Mouse (Mus musculus): Measurements from ENCODE around the gene Pimreg. TPM values are rescaled to one million over a fixed set of nuclear protein-coding genes. Genes with fewer than 3 reads are reported as not detected.

Pimreg gene
- polyA plus RNA-seq, 1 experiment from 2014 or later, result 43.2 TPM

DNA sequence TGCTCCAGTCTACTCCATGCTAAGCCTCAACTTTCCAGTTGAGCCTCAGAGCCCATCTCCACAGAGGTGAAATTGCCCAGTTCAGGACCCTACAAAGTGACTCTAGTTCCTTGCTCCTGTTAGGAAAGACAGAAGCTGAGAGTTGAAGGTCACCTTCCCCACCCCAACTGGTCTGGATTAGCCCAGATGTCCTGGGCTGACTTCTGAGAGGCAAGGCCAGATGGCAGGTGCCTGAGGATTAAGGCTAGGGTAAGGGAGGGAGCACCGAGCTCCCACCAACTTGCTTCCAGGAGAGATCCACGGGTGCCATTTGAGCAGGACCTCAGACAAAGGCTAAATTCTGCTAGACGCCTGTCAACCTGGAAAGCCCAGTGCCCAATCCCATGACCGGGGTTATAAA is 9.7 kb upstream of the Pimreg start:
- no peak for ATAC-seq
- 56% methylated on average over 4 of the region's 4 CpGs for WGBS (ENCODE audit: insufficient replicate concordance)

DNA sequence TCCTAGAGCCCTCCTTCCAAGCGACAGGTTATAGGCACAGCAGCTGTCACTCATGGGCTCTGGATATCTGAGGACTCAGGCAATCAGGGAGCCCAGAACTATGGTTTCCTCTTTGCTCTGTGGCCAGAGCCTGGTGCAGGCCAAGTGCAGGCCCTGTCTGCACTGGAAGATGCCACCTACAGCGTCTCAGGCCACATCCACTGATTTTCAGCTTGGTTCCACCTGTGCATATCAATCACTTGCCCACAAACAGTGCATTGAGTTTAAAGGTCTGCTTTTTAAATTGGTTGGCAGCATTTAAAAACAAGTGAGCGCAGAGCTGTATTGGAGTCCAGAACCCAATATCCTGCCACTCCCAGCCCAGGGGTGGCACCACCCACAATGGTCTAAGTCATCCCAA is 9.2 kb upstream of the Pimreg start:
- no peak overlapping the region for H3K4me3 ChIP-seq
- H3K9me3 ChIP-seq (replicated peaks), result no peaks in the 10 kb centered on the region
- no peak overlapping the region for H3K4me2 ChIP-seq
- H3K27me3 ChIP-seq (replicated peaks), result peaks cover 39% of the 10 kb centered on the region
- H3K36me3 ChIP-seq, result no peaks in the 10 kb centered on the region
- no peak for ATAC-seq
- 57% methylated on average over 3 of the region's 3 CpGs for WGBS (ENCODE audit: insufficient replicate concordance)
- H3K4me1 ChIP-seq, result peaks cover 5% of the 10 kb centered on the region; the same call in 1 of the 2 replicates
- no peak overlapping the region for H3K27ac ChIP-seq
- no peak overlapping the region for H3K9ac ChIP-seq

More for the DNA sequence above, 9.7 kb upstream of the Pimreg start:
- Histone ChIP-seq H3K9ac (no peak overlapping the region), H3K36me3 (no peaks in the 10 kb centered on the region), H3K4me2 (no peak overlapping the region), H3K27ac (no peak overlapping the region), H3K27me3 (replicated peaks) (peaks cover 34% of the 10 kb centered on the region), H3K4me1 (peaks cover 5% of the 10 kb centered on the region; the same call in 1 of the 2 replicates), H3K4me3 (no peak overlapping the region), H3K9me3 (replicated peaks) (no peaks in the 10 kb centered on the region)

DNA sequence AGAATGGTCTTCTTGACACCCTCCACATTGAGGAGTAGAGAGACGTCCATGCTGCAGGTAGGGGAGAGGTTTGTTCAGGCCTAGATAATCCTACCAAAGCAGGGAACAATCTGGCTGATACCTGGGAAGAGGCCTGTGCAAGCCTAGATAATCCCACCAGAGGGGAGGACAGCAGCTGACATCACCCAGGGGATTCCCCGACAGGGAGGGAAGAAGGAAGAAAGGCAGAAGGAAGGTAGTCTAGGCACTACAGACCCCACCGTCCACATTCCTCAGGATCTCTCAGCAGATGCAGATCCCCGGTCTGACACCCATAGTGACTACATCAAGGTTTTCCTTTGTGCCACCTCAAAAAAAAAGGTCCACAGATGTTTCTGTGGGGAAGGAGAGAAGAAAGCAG is 4.4 kb upstream of the Pimreg start, which contains the start of gene Aipl1:
Aipl1 (minus strand) TSS at position 101 of the 400 bp plus-strand sequence.
- Histone ChIP-seq H3K9ac (no peak within 1 kb of the TSS), H3K27ac (no peak within 1 kb of the TSS), H3K4me1 (peaks cover 24% of the 10 kb centered on the region), H3K4me2 (no peak within 1 kb of the TSS), H3K9me3 (replicated peaks) (no peaks in the 10 kb centered on the region), H3K36me3 (no peaks in the 10 kb centered on the region), H3K4me3 (no peak within 1 kb of the TSS), H3K27me3 (replicated peaks) (peaks cover 34% of the 10 kb centered on the region)
- 35% methylated on average over 4 of the region's 4 CpGs for WGBS (ENCODE audit: insufficient replicate concordance)
- no peak for ATAC-seq

DNA sequence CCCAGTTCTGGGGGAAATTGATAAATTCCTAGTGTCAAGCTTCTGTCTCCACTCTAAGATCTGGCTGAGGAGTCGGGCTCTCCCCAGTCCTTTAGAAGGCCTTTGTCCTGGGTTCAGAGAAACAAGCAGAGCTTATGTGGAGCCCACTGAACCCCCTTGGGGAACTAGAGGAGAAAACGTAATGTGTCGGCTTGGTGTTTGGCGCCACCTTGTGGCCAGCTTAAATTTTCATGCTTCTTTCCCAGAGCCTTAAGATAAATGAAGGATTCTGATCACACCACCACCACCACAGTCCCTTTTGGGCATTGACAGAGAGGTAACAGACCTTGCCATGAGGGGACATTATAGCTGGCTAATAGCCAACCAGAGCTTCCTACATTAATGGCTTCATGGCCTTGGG is 3.8 kb upstream of the Pimreg start:
- H3K9ac ChIP-seq, result no peak overlapping the region
- H3K27ac ChIP-seq, result no peak overlapping the region
- peaks cover 28% of the 10 kb centered on the region for H3K4me1 ChIP-seq
- H3K27me3 ChIP-seq (replicated peaks), result peaks cover 34% of the 10 kb centered on the region
- no peaks in the 10 kb centered on the region for H3K36me3 ChIP-seq
- 3% methylated on average over 4 of the region's 4 CpGs for whole genome bisulfite sequencing (ENCODE audit: insufficient replicate concordance)
- ATAC-seq, result no peak
- no peak overlapping the region for H3K4me2 ChIP-seq
- H3K4me3 ChIP-seq, result no peak overlapping the region
- no peaks in the 10 kb centered on the region for H3K9me3 ChIP-seq (replicated peaks)

DNA sequence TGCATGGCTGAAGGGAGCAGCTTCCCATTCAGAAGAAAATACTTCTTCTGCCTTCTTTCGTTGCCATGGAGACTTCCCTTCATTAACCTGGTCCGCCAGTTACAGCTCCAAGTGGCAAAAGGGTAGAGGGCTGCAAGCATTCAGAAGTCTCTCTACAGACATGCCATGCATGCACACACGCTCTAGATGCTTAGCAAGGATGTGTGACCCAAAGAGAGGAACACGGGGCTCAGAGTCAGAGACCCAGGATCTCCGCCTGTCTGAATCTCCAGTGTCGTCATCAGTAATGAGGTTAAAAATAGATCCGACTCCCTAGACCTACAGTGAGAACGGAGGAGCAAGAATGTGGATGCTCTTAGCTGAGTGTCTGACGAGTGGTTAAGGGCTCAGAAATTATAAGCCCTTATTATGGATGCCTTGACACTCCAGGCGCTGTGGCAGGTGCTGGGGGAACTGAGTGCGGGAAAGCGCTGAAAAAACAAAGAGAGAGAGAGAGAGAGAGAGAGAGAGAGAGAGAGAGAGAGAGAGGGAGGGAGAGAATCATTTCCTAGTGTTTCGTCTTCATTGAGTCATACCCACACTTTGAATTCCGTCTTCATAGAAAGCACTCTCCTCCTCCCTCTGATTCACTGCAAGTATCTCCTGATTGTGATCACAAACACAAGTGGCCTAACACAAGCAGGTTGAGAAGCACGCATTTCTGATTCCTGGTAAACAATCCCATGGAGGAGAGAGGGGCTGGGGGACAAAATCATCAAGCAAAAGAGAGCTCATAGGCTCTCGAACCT is 2.0 kb upstream of the Pimreg start:
- no peak overlapping the region for H3K4me3 ChIP-seq
- 53% methylated on average over 16 of the region's 16 CpGs for WGBS (ENCODE audit: insufficient replicate concordance)
- H3K27ac ChIP-seq, result no peak overlapping the region
- no peak for ATAC-seq
- peaks cover 34% of the 10 kb centered on the region for H3K27me3 ChIP-seq (replicated peaks)
- peaks cover 36% of the 10 kb centered on the region for H3K4me1 ChIP-seq
- H3K36me3 ChIP-seq, result no peaks in the 10 kb centered on the region
- H3K9ac ChIP-seq, result no peak overlapping the region
- H3K9me3 ChIP-seq (replicated peaks), result no peaks in the 10 kb centered on the region
- H3K4me2 ChIP-seq, result no peak overlapping the region

DNA sequence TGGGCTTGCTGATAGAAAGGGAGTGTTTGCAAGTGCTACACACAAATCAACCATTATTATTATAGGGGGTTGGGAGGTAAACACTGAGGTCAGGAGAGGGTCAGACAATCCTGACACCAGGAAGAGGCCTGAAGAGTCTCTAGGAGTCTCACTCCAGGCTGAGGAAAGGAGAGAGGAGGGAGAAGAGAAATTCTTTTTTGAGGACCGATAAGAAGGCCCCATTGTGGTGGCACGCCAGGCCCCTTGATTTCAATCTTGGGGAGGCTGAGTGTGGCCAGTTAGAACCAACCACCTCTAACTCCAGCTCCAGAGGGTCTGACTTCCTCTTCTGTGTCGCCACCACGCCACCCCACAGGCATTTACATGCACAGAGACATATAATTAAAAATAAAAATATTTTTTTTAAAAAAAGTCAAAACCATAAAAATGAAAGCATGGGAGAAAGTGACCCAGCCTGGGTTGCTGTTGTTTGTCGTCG is 503 bp upstream of the Pimreg start:
- ATAC-seq, result no peak
- H3K9ac ChIP-seq, result peak overlapping the region; percentile 57; the same call in 1 of the 2 replicates
- peaks cover 14% of the 10 kb centered on the region; the same call in 1 of the 2 replicates for H3K36me3 ChIP-seq
- H3K27me3 ChIP-seq (replicated peaks), result peaks cover 31% of the 10 kb centered on the region
- H3K4me2 ChIP-seq, result peak overlapping the region; percentile 85
- H3K4me3 ChIP-seq, result peak overlapping the region; percentile 65
- 3% methylated on average over 6 of the region's 6 CpGs for WGBS (ENCODE audit: insufficient replicate concordance)
- H3K27ac ChIP-seq, result peak overlapping the region; percentile 74
- H3K4me1 ChIP-seq, result peaks cover 31% of the 10 kb centered on the region
- no peaks in the 10 kb centered on the region for H3K9me3 ChIP-seq (replicated peaks)

DNA sequence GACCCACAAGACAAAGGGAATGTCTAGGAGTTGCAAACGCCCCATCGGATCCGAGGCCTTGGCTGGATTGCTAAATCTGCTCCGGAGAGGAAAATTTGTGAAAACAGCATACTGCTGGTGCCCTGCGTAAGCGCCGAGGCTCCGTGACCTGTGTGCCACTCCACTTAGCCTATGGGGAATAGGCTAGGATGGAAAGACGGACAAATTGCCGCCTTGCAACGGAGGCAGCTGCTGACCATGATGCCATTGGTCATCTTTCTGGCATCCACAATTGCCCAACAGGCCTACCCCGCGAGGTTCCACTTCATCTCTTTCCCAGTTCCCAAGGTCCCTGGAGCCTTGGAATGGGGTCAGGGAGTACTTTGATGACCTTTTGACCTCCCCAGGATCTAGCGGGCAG is 799 bp downstream of the Pimreg start:
- Histone ChIP-seq H3K27ac (no peak overlapping the region), H3K9me3 (replicated peaks) (no peaks in the 10 kb centered on the region)
- WGBS (ENCODE audit: insufficient replicate concordance), result 3% methylated on average over 14 of the region's 14 CpGs

DNA sequence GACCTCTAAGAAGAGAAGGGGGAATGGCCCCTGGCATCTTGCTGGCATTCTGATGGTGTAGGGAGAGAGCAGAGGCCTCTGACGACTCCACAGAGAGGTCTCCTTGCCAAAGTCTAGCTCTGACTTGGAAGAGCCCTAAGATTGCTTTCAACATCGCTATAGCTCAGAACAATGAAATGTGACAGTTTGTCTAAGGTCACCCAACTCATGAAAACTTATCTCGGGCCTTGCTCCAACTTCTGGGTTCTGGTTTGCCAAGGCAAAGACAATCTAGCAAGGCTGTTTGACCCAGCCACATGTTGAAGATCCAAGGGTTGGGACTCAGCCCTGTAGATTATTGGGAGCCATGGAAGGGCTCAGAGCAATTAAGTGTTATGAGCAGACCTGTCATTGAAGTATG is 2.4 kb downstream of the Pimreg start:
- no peak overlapping the region for H3K4me2 ChIP-seq
- no peak for ATAC-seq

More for the DNA sequence above, 799 bp downstream of the Pimreg start:
- H3K4me2 ChIP-seq, result peak overlapping the region; percentile 85
- no peak for ATAC-seq
- H3K9ac ChIP-seq, result peak overlapping the region; percentile 55
- H3K27me3 ChIP-seq (replicated peaks), result peaks cover 18% of the 10 kb centered on the region
- H3K36me3 ChIP-seq, result peaks cover 17% of the 10 kb centered on the region; the same call in 1 of the 2 replicates
- peak overlapping the region; percentile 65 for H3K4me3 ChIP-seq
- H3K4me1 ChIP-seq, result peaks cover 37% of the 10 kb centered on the region

DNA sequence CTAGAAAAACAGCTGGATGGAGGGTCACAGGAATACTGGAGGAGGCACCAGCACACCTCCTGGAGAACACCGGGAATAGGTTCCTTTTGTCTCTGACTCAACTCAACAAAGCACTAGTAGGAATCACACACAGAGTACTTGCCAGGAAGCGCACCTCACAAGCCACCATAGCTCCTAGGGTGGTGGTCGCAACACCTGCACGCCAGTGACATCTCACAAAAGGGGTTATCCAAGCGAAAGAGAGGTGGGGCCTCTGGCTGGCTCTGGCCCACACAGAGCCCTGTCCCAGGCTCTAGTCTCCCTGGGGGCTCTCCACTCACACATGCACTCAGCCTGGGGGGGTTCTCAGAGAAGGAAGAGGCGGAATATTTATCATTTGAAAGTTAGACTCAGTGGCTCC is 6.9 kb downstream of the Pimreg start:
- ATAC-seq, result no peak
- no peak overlapping the region for H3K9ac ChIP-seq
- 52% methylated on average over 6 of the region's 6 CpGs for WGBS (ENCODE audit: insufficient replicate concordance)

More for the DNA sequence above, 2.4 kb downstream of the Pimreg start:
- H3K27me3 ChIP-seq (replicated peaks), result peaks cover 12% of the 10 kb centered on the region
- 58% methylated on average over 3 of the region's 3 CpGs for WGBS (ENCODE audit: insufficient replicate concordance)
- H3K36me3 ChIP-seq, result peaks cover 17% of the 10 kb centered on the region; the same call in 1 of the 2 replicates
- no peak overlapping the region for H3K4me3 ChIP-seq
- no peaks in the 10 kb centered on the region for H3K9me3 ChIP-seq (replicated peaks)
- H3K9ac ChIP-seq, result no peak overlapping the region
- H3K27ac ChIP-seq, result no peak overlapping the region
- peaks cover 37% of the 10 kb centered on the region for H3K4me1 ChIP-seq

DNA sequence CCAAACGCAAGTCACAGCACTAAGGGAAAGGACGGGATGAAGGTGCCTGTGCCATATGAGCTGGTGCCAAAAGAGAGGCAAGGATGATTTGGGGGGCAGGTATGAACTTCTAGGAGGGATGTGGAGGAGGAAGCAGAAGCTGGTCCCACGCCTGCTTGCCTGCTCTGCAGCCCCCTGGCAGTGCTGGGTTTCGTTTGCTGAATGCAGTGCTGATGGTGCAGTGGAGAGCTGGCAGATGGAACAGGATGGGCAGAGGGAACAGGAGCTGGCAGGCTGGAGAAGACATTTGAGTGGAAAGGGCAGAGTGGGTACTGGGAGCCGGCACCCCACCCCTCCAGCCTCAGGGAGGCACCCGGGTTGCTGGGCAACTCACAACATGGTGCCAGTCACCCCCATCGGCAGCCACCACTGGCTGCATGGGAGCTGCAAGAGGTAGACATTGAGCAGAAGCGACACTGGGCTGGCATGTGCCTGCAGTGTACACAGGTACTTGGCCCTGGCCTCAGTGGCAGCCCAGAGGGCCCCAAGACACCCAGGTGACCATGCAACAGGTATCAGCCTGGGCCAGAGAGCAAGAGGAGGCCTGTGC is 7.4 kb downstream of the Pimreg start:
- H3K9ac ChIP-seq, result no peak overlapping the region
- H3K4me1 ChIP-seq, result 0 out of 2 replicates have a peak, but pooled peaks cover 6% of the 10 kb centered on the region
- H3K4me3 ChIP-seq, result no peak overlapping the region
- H3K4me2 ChIP-seq, result no peak overlapping the region
- H3K27ac ChIP-seq, result no peak overlapping the region
- H3K36me3 ChIP-seq, result peaks cover 17% of the 10 kb centered on the region; the same call in 1 of the 2 replicates
- WGBS (ENCODE audit: insufficient replicate concordance), result 58% methylated on average over 8 of the region's 8 CpGs
- ATAC-seq, result no peak
- peaks cover 52% of the 10 kb centered on the region for H3K27me3 ChIP-seq (replicated peaks)
- no peaks in the 10 kb centered on the region for H3K9me3 ChIP-seq (replicated peaks)

More for the DNA sequence above, 6.9 kb downstream of the Pimreg start:
- Histone ChIP-seq H3K27me3 (replicated peaks) (peaks cover 49% of the 10 kb centered on the region), H3K27ac (no peak overlapping the region), H3K4me2 (no peak overlapping the region), H3K36me3 (peaks cover 17% of the 10 kb centered on the region; the same call in 1 of the 2 replicates), H3K9me3 (replicated peaks) (no peaks in the 10 kb centered on the region), H3K4me3 (no peak overlapping the region), H3K4me1 (peaks cover 7% of the 10 kb centered on the region)

DNA sequence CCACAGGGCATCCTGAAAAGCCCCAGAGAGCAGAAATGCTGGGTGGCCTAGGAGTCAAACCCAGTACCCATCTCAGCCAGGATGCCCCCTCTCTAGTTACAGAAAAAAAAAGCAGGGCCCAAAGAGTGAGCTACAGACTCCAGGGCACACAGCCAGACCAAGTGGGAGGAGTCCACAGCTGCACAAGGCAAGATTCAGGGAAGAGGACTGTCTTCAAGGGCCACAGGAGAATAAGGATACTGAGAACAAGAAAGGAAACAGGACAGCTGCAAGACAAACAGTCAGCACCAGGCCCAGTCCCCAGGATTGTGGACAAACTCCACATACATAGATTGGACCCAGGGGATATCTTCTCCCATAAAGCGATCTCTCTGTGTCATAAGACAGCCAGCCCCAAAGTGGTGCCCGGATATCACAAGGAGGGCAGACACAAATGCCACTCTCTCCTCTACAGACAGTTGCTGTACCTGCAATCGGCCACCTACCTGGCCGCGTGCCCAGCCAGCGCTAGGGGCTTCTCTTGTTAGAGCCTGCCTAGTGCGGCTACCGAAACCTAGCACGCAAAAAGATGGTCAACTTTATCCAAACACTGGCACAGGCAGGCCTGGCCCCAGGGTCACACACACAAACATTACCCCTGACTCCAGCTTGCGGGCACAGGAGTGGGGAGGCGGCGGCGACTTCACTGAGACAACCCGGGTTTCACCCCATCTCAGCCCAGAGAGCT is 8.5 kb downstream of the Pimreg start:
- Histone ChIP-seq H3K4me3 (peak overlapping the region; percentile 29), H3K9me3 (replicated peaks) (no peaks in the 10 kb centered on the region), H3K9ac (no peak overlapping the region), H3K27me3 (replicated peaks) (peaks cover 52% of the 10 kb centered on the region), H3K36me3 (peaks cover 13% of the 10 kb centered on the region; the same call in 1 of the 2 replicates), H3K27ac (no peak overlapping the region), H3K4me1 (0 out of 2 replicates have a peak, but pooled peaks cover 6% of the 10 kb centered on the region), H3K4me2 (peak overlapping the region; percentile 63)
- ATAC-seq, result no peak; the same call in 1 of the 2 replicates
- WGBS (ENCODE audit: insufficient replicate concordance), result 21% methylated on average over 14 of the region's 14 CpGs
